Mouse (Mus musculus) stomach, embryonic 15.5 days (tissue): ENCODE data around the gene Pafah1b2. TPM values are rescaled to one million over a fixed set of nuclear protein-coding genes. Genes with fewer than 3 reads are reported as not detected.

ENCODE experiments used
- ATAC-seq: fragments of 200-750 bp; cut with Nextera tagmentation; 2 replicates; pipeline ENCODE4 v1.8.0; 2017; ENCODE audit warnings: low read depth, moderate number of reproducible peaks, moderate TSS enrichment; ENCODE audit not compliant: insufficient read depth, low FRiP score
- H3K27ac ChIP-seq: fragments of 300-500 bp; sonication (generic); 2 replicates; pipeline ENCODE4 v1.5.1; 2015; ENCODE audit warnings: mild to moderate bottlenecking, inconsistent platforms
- H3K27me3 ChIP-seq: fragments of 300-500 bp; sonication (generic); replicated peaks from 2 replicates; pipeline ENCODE4 v1.6.1; 2015; ENCODE audit warnings: inconsistent platforms
- H3K36me3 ChIP-seq: fragments of 300-500 bp; sonication (generic); 2 replicates; pipeline ENCODE4 v1.6.1; 2015; ENCODE audit warnings: inconsistent platforms
- H3K4me1 ChIP-seq: fragments of 300-500 bp; sonication (generic); 2 replicates; pipeline ENCODE4 v1.6.1; 2015; ENCODE audit warnings: inconsistent platforms
- H3K4me2 ChIP-seq: fragments of 300-500 bp; sonication (generic); 2 replicates; pipeline ENCODE4 v1.6.1; 2015; ENCODE audit warnings: mild to moderate bottlenecking, inconsistent platforms
- H3K4me3 ChIP-seq: fragments of 300-500 bp; sonication (generic); replicated peaks from 2 replicates; pipeline ENCODE4 v1.5.1; 2015; ENCODE audit warnings: inconsistent platforms
- H3K9ac ChIP-seq: fragments of 300-500 bp; sonication (generic); 2 replicates; pipeline ENCODE4 v1.6.1; 2015; ENCODE audit warnings: inconsistent platforms
- H3K9me3 ChIP-seq: fragments of 300-500 bp; sonication (generic); 2 replicates; pipeline ENCODE4 v1.6.1; 2016; ENCODE audit warnings: inconsistent platforms
- WGBS: fragments of 180-500 bp; shearing (Covaris S2); methylation state at CpG from one replicate; pipeline ENCODE4 v1.1.7; 2015; 5-methylcytosine and 5-hydroxymethylcytosine counted together
- polyA plus RNA-seq: library from polyadenylated mRNA; unstranded; fragments of >200 nt; fragmentation: Nextera tagmentation; extraction: Ambion mirVana; gene quantifications from 2 replicates; pipeline ENCODE4 v1.2.1, GENCODE M21; 2015

Pafah1b2 gene
- polyA plus RNA-seq, 1 experiment from 2014 or later: 148 TPM

GRCm38 (mm10) chr9:46038786-46039185 is 26.3 kb upstream of the Pafah1b2 start:
- Histone ChIP-seq H3K9ac (no peak overlapping the region), H3K9me3 (no peaks in the 10 kb centered on the region), H3K4me3 (no peak overlapping the region), H3K36me3 (peaks cover 3% of the 10 kb centered on the region), H3K27me3 (no peaks in the 10 kb centered on the region), H3K4me1 (no peaks in the 10 kb centered on the region), H3K27ac (no peak overlapping the region), H3K4me2 (no peak overlapping the region)
- no peak for ATAC-seq
- 93% methylated on average over 13 of the region's 13 CpGs for WGBS

- Histone ChIP-seq H3K4me3 (no peak overlapping the region), H3K4me1 (peaks cover 10% of the 10 kb centered on the region), H3K9ac (no peak overlapping the region), H3K36me3 (peaks cover 3% of the 10 kb centered on the region), H3K27ac (no peak overlapping the region), H3K4me2 (no peak overlapping the region), H3K9me3 (no peaks in the 10 kb centered on the region), H3K27me3 (no peaks in the 10 kb centered on the region)
- ATAC-seq: no peak
- WGBS: 96% methylated on average over 8 of the region's 8 CpGs
Observed at GRCm38 (mm10) chr9:46036881-46037280, 24.4 kb upstream of the Pafah1b2 start.

GRCm38 (mm10) chr9:46035290-46035871 is 22.9 kb upstream of the Pafah1b2 start:
- H3K4me2 ChIP-seq: no peak overlapping the region
- H3K27me3 ChIP-seq: no peaks in the 10 kb centered on the region
- H3K36me3 ChIP-seq: peaks cover 3% of the 10 kb centered on the region
- H3K4me1 ChIP-seq: peaks cover 12% of the 10 kb centered on the region
- H3K9me3 ChIP-seq: no peaks in the 10 kb centered on the region
- H3K27ac ChIP-seq: no peak overlapping the region
- WGBS: 62% methylated on average over 9 of the region's 9 CpGs
- no peak overlapping the region for H3K4me3 ChIP-seq
- no peak; the same call in 1 of the 2 replicates for ATAC-seq
- no peak overlapping the region for H3K9ac ChIP-seq

GRCm38 (mm10) chr9:46033862-46034261 is 21.4 kb upstream of the Pafah1b2 start:
- 66% methylated on average over 3 of the region's 3 CpGs for whole genome bisulfite sequencing

GRCm38 (mm10) chr9:46033058-46033457 is 20.6 kb upstream of the Pafah1b2 start:
- Histone ChIP-seq H3K4me3 (no peak overlapping the region), H3K9ac (no peak overlapping the region), H3K4me2 (no peak overlapping the region), H3K9me3 (no peaks in the 10 kb centered on the region), H3K27me3 (no peaks in the 10 kb centered on the region), H3K4me1 (peaks cover 12% of the 10 kb centered on the region), H3K27ac (no peak overlapping the region), H3K36me3 (no peaks in the 10 kb centered on the region)
- 80% methylated on average over 1 of the region's 1 CpGs for WGBS
- ATAC-seq: no peak

More at GRCm38 (mm10) chr9:46033862-46034261, 21.4 kb upstream of the Pafah1b2 start:
- no peaks in the 10 kb centered on the region for H3K27me3 ChIP-seq
- no peaks in the 10 kb centered on the region for H3K9me3 ChIP-seq
- no peaks in the 10 kb centered on the region for H3K36me3 ChIP-seq
- peaks cover 12% of the 10 kb centered on the region for H3K4me1 ChIP-seq
- H3K9ac ChIP-seq: no peak overlapping the region
- no peak overlapping the region for H3K4me3 ChIP-seq
- no peak overlapping the region for H3K4me2 ChIP-seq
- H3K27ac ChIP-seq: no peak overlapping the region
- ATAC-seq: no peak

GRCm38 (mm10) chr9:46032190-46032589 is 19.7 kb upstream of the Pafah1b2 start:
- 59% methylated on average over 6 of the region's 6 CpGs for WGBS
- no peak for ATAC-seq
- H3K36me3 ChIP-seq: no peaks in the 10 kb centered on the region
- no peaks in the 10 kb centered on the region for H3K9me3 ChIP-seq
- H3K4me2 ChIP-seq: no peak overlapping the region
- H3K4me1 ChIP-seq: peaks cover 12% of the 10 kb centered on the region
- H3K27me3 ChIP-seq: no peaks in the 10 kb centered on the region
- H3K9ac ChIP-seq: no peak overlapping the region
- H3K4me3 ChIP-seq: no peak overlapping the region
- no peak overlapping the region for H3K27ac ChIP-seq

GRCm38 (mm10) chr9:46030968-46031367 is 18.5 kb upstream of the Pafah1b2 start:
- Histone ChIP-seq H3K4me2 (no peak overlapping the region), H3K4me1 (peaks cover 12% of the 10 kb centered on the region), H3K27me3 (no peaks in the 10 kb centered on the region), H3K27ac (no peak overlapping the region), H3K9me3 (no peaks in the 10 kb centered on the region), H3K4me3 (no peak overlapping the region), H3K9ac (no peak overlapping the region), H3K36me3 (no peaks in the 10 kb centered on the region)
- no peak for ATAC-seq
- WGBS: 71% methylated on average over 6 of the region's 6 CpGs

GRCm38 (mm10) chr9:46030184-46030583 is 17.7 kb upstream of the Pafah1b2 start:
- H3K27ac ChIP-seq: no peak overlapping the region
- peaks cover 12% of the 10 kb centered on the region for H3K4me1 ChIP-seq
- H3K9ac ChIP-seq: no peak overlapping the region
- 80% methylated on average over 5 of the region's 5 CpGs for WGBS
- no peaks in the 10 kb centered on the region for H3K9me3 ChIP-seq
- no peaks in the 10 kb centered on the region for H3K36me3 ChIP-seq
- H3K27me3 ChIP-seq: no peaks in the 10 kb centered on the region
- H3K4me2 ChIP-seq: no peak overlapping the region
- no peak overlapping the region for H3K4me3 ChIP-seq
- ATAC-seq: no peak

- WGBS: 57% methylated on average over 6 of the region's 6 CpGs
- ATAC-seq: no peak
Observed at GRCm38 (mm10) chr9:46029534-46029933, 17.0 kb upstream of the Pafah1b2 start.

GRCm38 (mm10) chr9:46027994-46028393 is 15.5 kb upstream of the Pafah1b2 start:
- Histone ChIP-seq H3K9me3 (no peaks in the 10 kb centered on the region), H3K4me3 (no peak overlapping the region), H3K36me3 (no peaks in the 10 kb centered on the region), H3K27ac (no peak overlapping the region), H3K4me1 (peaks cover 12% of the 10 kb centered on the region), H3K4me2 (no peak overlapping the region), H3K27me3 (no peaks in the 10 kb centered on the region), H3K9ac (no peak overlapping the region)
- ATAC-seq: no peak
- WGBS: 62% methylated on average over 8 of the region's 8 CpGs

More at GRCm38 (mm10) chr9:46029534-46029933, 17.0 kb upstream of the Pafah1b2 start:
- Histone ChIP-seq H3K27ac (no peak overlapping the region), H3K4me3 (no peak overlapping the region), H3K4me1 (peaks cover 12% of the 10 kb centered on the region), H3K9ac (no peak overlapping the region), H3K36me3 (no peaks in the 10 kb centered on the region), H3K27me3 (no peaks in the 10 kb centered on the region), H3K9me3 (no peaks in the 10 kb centered on the region), H3K4me2 (no peak overlapping the region)

- Histone ChIP-seq H3K4me3 (no peak overlapping the region), H3K9ac (no peak overlapping the region), H3K9me3 (no peaks in the 10 kb centered on the region), H3K36me3 (no peaks in the 10 kb centered on the region), H3K27me3 (no peaks in the 10 kb centered on the region), H3K4me1 (no peaks in the 10 kb centered on the region), H3K27ac (no peak overlapping the region), H3K4me2 (no peak overlapping the region)
- WGBS: 87% methylated on average over 9 of the region's 9 CpGs
- no peak for ATAC-seq
Observed at GRCm38 (mm10) chr9:46026058-46026849, 13.8 kb upstream of the Pafah1b2 start.

GRCm38 (mm10) chr9:46023591-46023990 is 11.1 kb upstream of the Pafah1b2 start:
- ATAC-seq: no peak
- no peak overlapping the region for H3K4me3 ChIP-seq
- H3K9me3 ChIP-seq: no peaks in the 10 kb centered on the region
- no peak overlapping the region for H3K27ac ChIP-seq
- no peaks in the 10 kb centered on the region for H3K36me3 ChIP-seq
- H3K9ac ChIP-seq: no peak overlapping the region
- no peaks in the 10 kb centered on the region for H3K27me3 ChIP-seq
- H3K4me1 ChIP-seq: 0 out of 2 replicates have a peak, but pooled peaks cover 3% of the 10 kb centered on the region
- 97% methylated on average over 11 of the region's 11 CpGs for WGBS
- no peak overlapping the region for H3K4me2 ChIP-seq
